Mouse (Mus musculus): Measurements from ENCODE around the gene Ifitm5. TPM values are rescaled to one million over a fixed set of nuclear protein-coding genes. Genes with fewer than 3 reads are reported as not detected.

The Ifitm5 gene
- polyA plus RNA-seq, 1 experiment from 2014 or later, result 0.39 TPM

DNA sequence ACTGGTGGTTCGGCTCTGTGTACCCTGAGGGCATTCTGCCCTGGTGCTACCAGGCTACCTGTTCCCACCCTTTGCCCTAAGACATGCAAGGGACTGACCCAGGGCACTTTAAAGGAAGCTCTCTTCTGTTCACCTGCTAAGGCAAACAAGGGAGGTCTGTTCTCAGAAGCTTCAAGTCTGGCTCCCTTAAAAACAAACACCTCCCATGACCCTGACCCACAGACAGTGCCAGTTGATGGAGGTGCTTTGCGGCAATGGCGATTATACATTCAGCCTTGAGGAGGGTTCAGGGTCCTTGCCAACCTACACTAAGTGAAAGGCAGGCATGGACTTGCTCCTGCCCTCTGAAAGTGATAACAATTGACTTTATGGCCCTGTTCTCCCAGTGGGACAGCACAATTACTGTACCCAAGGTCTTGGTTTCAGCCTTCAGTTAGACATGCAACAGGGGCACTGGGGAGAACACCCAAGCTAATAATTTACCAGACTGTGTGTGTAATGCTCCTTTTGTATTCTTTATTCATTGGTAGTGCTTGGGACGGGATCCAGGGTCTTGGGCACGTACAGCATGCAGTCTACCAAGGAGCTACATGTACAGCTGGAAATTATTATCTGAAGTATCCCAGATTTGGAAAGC, 37.1 kb downstream of the Ifitm5 start:
- peaks cover 19% of the 10 kb centered on the region for H3K4me1 ChIP-seq (replicated peaks)
- 65% methylated on average over 5 of the region's 5 CpGs for WGBS (ENCODE audit: insufficient replicate concordance)
- ATAC-seq (ENCODE audit: insufficient read depth), result peak; percentile 46; the same call in 1 of the 2 replicates
- H3K36me3 ChIP-seq (replicated peaks), result no peaks in the 10 kb centered on the region
- H3K9me3 ChIP-seq (replicated peaks), result no peaks in the 10 kb centered on the region
- no peak overlapping the region for H3K4me3 ChIP-seq (replicated peaks)
- H3K27me3 ChIP-seq, result no peaks in the 10 kb centered on the region; the same call in 1 of the 2 replicates
- H3K27ac ChIP-seq (replicated peaks), result peak overlapping the region; percentile 68
- H3K9ac ChIP-seq, result no peak overlapping the region
- H3K4me2 ChIP-seq, result no peak overlapping the region; the same call in 1 of the 2 replicates

DNA sequence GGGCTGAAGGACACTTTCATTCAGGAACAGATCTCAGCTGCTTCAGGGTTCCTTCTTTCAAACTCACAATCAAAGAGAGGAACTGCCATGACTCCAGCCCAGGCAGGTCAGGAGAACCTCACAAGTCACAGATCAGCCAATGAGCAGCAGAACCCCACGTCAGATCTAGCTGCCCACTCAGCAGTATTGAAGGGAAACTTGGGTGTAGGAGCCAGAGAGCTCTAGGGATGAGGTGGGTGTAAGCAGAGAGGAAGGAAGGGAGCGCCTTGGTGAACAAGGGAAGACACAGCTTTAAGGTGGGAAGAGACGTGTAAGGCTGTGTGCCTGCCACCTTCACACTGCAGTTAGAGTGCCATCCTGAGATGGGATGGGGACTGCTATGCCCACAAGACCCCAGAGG, 37.8 kb downstream of the Ifitm5 start:
- 35% methylated on average over 3 of the region's 3 CpGs for WGBS (ENCODE audit: insufficient replicate concordance)
- H3K9me3 ChIP-seq (replicated peaks), result no peaks in the 10 kb centered on the region
- no peaks in the 10 kb centered on the region for H3K36me3 ChIP-seq (replicated peaks)
- peaks cover 19% of the 10 kb centered on the region for H3K4me1 ChIP-seq (replicated peaks)
- H3K27ac ChIP-seq (replicated peaks), result peak overlapping the region; percentile 68
- H3K4me2 ChIP-seq, result no peak overlapping the region
- H3K27me3 ChIP-seq, result no peaks in the 10 kb centered on the region; the same call in 1 of the 2 replicates
- no peak for ATAC-seq (ENCODE audit: insufficient read depth)
- no peak overlapping the region for H3K4me3 ChIP-seq (replicated peaks)
- no peak overlapping the region for H3K9ac ChIP-seq

DNA sequence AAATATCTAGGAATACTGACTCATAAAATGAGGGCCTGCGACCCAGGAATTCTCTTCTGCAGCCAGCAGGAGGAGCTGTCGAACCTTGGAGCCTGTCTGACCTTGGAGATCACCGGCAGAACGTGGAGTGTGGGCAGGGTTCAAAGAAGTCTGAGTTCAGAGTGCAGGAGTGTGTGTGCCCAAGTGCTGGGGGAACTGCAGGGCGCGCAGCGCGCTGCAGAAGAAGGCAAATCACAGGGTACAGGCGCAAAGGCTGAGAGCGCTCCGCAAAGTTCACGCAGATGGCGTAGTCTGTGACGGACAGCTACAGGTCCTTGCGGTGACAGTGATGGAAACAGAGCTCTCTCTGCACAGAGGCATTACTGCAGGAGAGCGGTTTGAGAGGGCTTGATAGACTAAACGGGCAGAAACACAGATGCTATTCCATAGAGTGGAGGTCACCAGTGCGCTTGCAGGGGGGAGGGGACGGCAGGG, 41.4 kb downstream of the Ifitm5 start:
- H3K4me2 ChIP-seq, result peak overlapping the region; percentile 61
- peak; percentile 51 for ATAC-seq (ENCODE audit: insufficient read depth)
- WGBS (ENCODE audit: insufficient replicate concordance), result 2% methylated on average over 19 of the region's 19 CpGs
- 0 out of 2 replicates have a peak overlapping the region, but pooled peaks have one; percentile 2 for H3K9ac ChIP-seq
- H3K27me3 ChIP-seq, result no peaks in the 10 kb centered on the region; the same call in none of the 2 replicates
- no peaks in the 10 kb centered on the region for H3K9me3 ChIP-seq (replicated peaks)
- no peaks in the 10 kb centered on the region for H3K36me3 ChIP-seq (replicated peaks)
- peak overlapping the region; percentile 63 for H3K27ac ChIP-seq (replicated peaks)
- peaks cover 20% of the 10 kb centered on the region for H3K4me1 ChIP-seq (replicated peaks)
- peak overlapping the region; percentile 37 for H3K4me3 ChIP-seq (replicated peaks)

- H3K36me3 ChIP-seq (replicated peaks), result no peaks in the 10 kb centered on the region
- peak overlapping the region; percentile 61; the same call in 1 of the 2 replicates for H3K4me2 ChIP-seq
- ATAC-seq (ENCODE audit: insufficient read depth), result peak; percentile 49
- no peak overlapping the region for H3K9ac ChIP-seq
- H3K27me3 ChIP-seq, result no peaks in the 10 kb centered on the region; the same call in none of the 2 replicates
- peak overlapping the region; percentile 63 for H3K27ac ChIP-seq (replicated peaks)
- H3K4me3 ChIP-seq (replicated peaks), result no peak overlapping the region
- peaks cover 23% of the 10 kb centered on the region for H3K4me1 ChIP-seq (replicated peaks)
- no peaks in the 10 kb centered on the region for H3K9me3 ChIP-seq (replicated peaks)
- WGBS (ENCODE audit: insufficient replicate concordance), result 41% methylated on average over 7 of the region's 7 CpGs
Measured at GRCm38 (mm10) chr7:140908181-140908580, 41.9 kb downstream of the Ifitm5 start.

- Histone ChIP-seq H3K9me3 (replicated peaks) (no peaks in the 10 kb centered on the region), H3K9ac (no peak overlapping the region), H3K27ac (replicated peaks) (peak overlapping the region; percentile 39), H3K4me1 (replicated peaks) (peaks cover 26% of the 10 kb centered on the region), H3K4me3 (replicated peaks) (no peak overlapping the region), H3K4me2 (peak overlapping the region; percentile 61; the same call in 1 of the 2 replicates), H3K36me3 (replicated peaks) (no peaks in the 10 kb centered on the region), H3K27me3 (no peaks in the 10 kb centered on the region; the same call in none of the 2 replicates)
- no peak for ATAC-seq (ENCODE audit: insufficient read depth)
- WGBS (ENCODE audit: insufficient replicate concordance), result 65% methylated on average over 7 of the region's 7 CpGs
Measured at GRCm38 (mm10) chr7:140907697-140908096, 42.4 kb downstream of the Ifitm5 start.

GRCm38 (mm10) chr7:140907131-140907530, 43.0 kb downstream of the Ifitm5 start:
- 70% methylated on average over 13 of the region's 13 CpGs for WGBS (ENCODE audit: insufficient replicate concordance)
- Histone ChIP-seq H3K27ac (replicated peaks) (peak overlapping the region; percentile 64; the same call in 1 of the 2 replicates), H3K36me3 (replicated peaks) (no peaks in the 10 kb centered on the region), H3K4me1 (replicated peaks) (peaks cover 21% of the 10 kb centered on the region), H3K27me3 (no peaks in the 10 kb centered on the region; the same call in none of the 2 replicates), H3K9ac (no peak overlapping the region), H3K4me2 (peak overlapping the region; percentile 44), H3K4me3 (replicated peaks) (peak overlapping the region; percentile 40), H3K9me3 (replicated peaks) (no peaks in the 10 kb centered on the region)
- ATAC-seq (ENCODE audit: insufficient read depth), result no peak

- ATAC-seq (ENCODE audit: insufficient read depth), result peak; percentile 45; the same call in 1 of the 2 replicates
- peak overlapping the region; percentile 64 for H3K27ac ChIP-seq (replicated peaks)
Measured at GRCm38 (mm10) chr7:140905642-140906081, 44.4 kb downstream of the Ifitm5 start.

DNA sequence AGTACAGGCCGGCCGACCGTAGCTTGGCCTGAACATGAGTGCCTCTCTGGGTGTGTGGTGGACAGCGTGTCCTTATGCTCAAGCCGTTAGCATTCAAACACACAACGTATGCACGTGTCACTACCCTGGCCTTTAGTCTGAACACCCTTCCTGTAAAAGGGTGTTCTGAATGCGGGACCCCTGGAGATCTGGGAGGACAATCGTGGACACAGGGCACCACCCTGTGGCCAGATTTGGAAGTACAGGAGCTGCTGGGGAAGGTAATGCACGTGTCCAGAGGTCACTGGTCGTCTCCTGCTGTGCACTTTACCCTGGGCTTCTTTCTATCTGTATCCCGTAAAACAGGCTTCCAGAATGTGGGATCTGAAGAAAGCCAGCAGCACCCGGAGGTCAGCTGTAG, 46.9 kb downstream of the Ifitm5 start:
- Histone ChIP-seq H3K9me3 (replicated peaks) (no peaks in the 10 kb centered on the region), H3K9ac (no peak overlapping the region)
- 24% methylated on average over 13 of the region's 13 CpGs for WGBS (ENCODE audit: insufficient replicate concordance)

More at GRCm38 (mm10) chr7:140905642-140906081, 44.4 kb downstream of the Ifitm5 start:
- Histone ChIP-seq H3K27me3 (no peaks in the 10 kb centered on the region; the same call in none of the 2 replicates), H3K4me1 (replicated peaks) (peaks cover 21% of the 10 kb centered on the region), H3K4me2 (peak overlapping the region; percentile 44; the same call in 1 of the 2 replicates), H3K36me3 (replicated peaks) (no peaks in the 10 kb centered on the region), H3K9me3 (replicated peaks) (no peaks in the 10 kb centered on the region), H3K9ac (no peak overlapping the region), H3K4me3 (replicated peaks) (peak overlapping the region; percentile 40)
- WGBS (ENCODE audit: insufficient replicate concordance), result 30% methylated on average over 2 of the region's 2 CpGs

GRCm38 (mm10) chr7:140902036-140902875, 47.8 kb downstream of the Ifitm5 start:
- Histone ChIP-seq H3K4me2 (no peak overlapping the region), H3K4me1 (replicated peaks) (0 out of 2 replicates have a peak, but pooled peaks cover 8% of the 10 kb centered on the region), H3K27me3 (no peaks in the 10 kb centered on the region; the same call in 1 of the 2 replicates), H3K9ac (no peak overlapping the region), H3K4me3 (replicated peaks) (no peak overlapping the region), H3K9me3 (replicated peaks) (no peaks in the 10 kb centered on the region), H3K36me3 (replicated peaks) (peaks cover 20% of the 10 kb centered on the region), H3K27ac (replicated peaks) (no peak overlapping the region)
- no peak for ATAC-seq (ENCODE audit: insufficient read depth)
- WGBS (ENCODE audit: insufficient replicate concordance), result 73% methylated on average over 15 of the region's 15 CpGs

More for the DNA sequence above, 46.9 kb downstream of the Ifitm5 start:
- H3K27me3 ChIP-seq, result no peaks in the 10 kb centered on the region; the same call in 1 of the 2 replicates
- H3K4me1 ChIP-seq (replicated peaks), result peaks cover 9% of the 10 kb centered on the region; the same call in 1 of the 2 replicates
- H3K4me3 ChIP-seq (replicated peaks), result no peak overlapping the region
- 0 out of 2 replicates have a peak, but pooled peaks have one; percentile 14 for ATAC-seq (ENCODE audit: insufficient read depth)
- H3K4me2 ChIP-seq, result no peak overlapping the region
- 0 out of 2 replicates have a peak overlapping the region, but pooled peaks have one; percentile 6 for H3K27ac ChIP-seq (replicated peaks)
- H3K36me3 ChIP-seq (replicated peaks), result peaks cover 11% of the 10 kb centered on the region

GRCm38 (mm10) chr7:140900220-140900619, 49.9 kb downstream of the Ifitm5 start, which contains the start of gene Cox8b:
Gene Cox8b (minus strand): TSS chr7:140900446.
- H3K4me3 ChIP-seq (replicated peaks), result no peak within 1 kb of the TSS
- H3K9ac ChIP-seq, result no peak within 1 kb of the TSS
- no peak for ATAC-seq (ENCODE audit: insufficient read depth)
- 77% methylated on average over 10 of the region's 10 CpGs for WGBS (ENCODE audit: insufficient replicate concordance)
- 0 out of 2 replicates have a peak, but pooled peaks cover 8% of the 10 kb centered on the region for H3K4me1 ChIP-seq (replicated peaks)
- H3K27me3 ChIP-seq, result no peaks in the 10 kb centered on the region; the same call in 1 of the 2 replicates
- H3K27ac ChIP-seq (replicated peaks), result no peak within 1 kb of the TSS
- no peak within 1 kb of the TSS for H3K4me2 ChIP-seq
- no peaks in the 10 kb centered on the region for H3K9me3 ChIP-seq (replicated peaks)
- peaks cover 34% of the 10 kb centered on the region for H3K36me3 ChIP-seq (replicated peaks)

Measured in liver, embryonic 15.5 days (tissue).